Mouse (Mus musculus) retina, embryonic 14.5 days (tissue): ENCODE measurements around the gene Cort.
"Not testable (repeated sequence)": the region's sequence is repeated elsewhere in the genome, so short reads cannot be mapped to it uniquely, and the experiment has no call there.

Experiments
- DNase-seq: peaks from one replicate; pipeline ENCODE4 v3.0.0-alpha.2; 2015; ENCODE audit warnings: low spot score

Cort gene

DNA sequence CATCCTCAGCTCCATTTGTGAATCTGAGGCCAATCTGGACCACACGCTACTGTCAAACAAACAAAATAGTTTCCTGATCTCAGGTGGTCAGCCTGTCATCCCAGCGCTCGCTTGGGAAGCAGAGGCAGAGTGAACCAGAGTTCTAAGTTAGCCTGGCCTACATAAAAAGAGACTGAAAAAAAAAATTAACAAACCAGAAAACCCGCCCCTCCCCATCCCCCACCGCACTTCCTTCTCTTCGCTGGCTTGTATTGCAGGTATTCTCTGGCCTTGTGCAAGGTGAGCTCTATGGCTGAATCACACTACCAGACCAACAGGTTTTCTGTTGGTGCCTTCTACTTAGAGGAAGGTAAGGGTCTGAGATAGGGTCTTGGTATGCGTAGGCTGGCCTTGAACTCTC lies 21.0 kb upstream of the Cort start:
- no peak for DNase-seq

DNA sequence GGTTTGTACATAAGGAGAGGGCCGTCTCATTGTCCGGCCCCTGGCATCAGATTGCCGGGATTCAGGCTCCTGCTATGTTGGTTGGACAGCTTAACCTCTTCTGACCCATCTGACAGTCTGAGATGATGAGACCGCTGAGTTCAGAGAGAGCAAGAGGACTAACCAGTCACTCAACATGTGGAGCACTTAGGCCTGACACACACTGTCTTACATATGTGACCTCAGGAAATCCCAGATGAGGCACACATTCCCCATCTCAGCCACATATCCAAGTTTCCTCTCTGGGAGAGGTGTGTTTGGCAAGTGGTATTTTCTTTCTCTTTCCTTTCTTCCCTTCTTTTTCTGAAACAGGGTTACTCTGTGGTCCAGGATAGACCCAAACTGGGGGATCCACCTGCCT lies 18.6 kb upstream of the Cort start:
- DNase-seq, result no peak

DNA sequence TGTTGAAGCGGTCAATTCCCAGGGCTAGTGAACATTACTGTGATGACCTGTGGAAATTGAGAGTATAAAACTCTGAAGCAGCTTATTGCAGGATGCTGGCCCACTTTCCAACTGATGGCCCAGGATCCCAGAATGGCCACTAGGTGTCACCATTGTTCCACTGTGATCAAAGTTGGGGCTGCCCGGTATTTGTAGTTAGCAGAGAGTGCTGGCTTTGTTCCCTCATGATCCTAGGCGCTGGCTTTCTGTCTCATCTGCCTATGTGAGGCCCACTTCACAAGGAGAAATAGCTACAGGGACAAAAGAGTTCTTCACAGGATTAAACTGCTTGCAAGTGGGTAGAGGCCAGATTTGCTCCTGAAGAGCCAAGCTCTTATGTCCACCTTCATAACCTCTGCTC lies 17.9 kb upstream of the Cort start:
- DNase-seq, result peak; percentile 95

DNA sequence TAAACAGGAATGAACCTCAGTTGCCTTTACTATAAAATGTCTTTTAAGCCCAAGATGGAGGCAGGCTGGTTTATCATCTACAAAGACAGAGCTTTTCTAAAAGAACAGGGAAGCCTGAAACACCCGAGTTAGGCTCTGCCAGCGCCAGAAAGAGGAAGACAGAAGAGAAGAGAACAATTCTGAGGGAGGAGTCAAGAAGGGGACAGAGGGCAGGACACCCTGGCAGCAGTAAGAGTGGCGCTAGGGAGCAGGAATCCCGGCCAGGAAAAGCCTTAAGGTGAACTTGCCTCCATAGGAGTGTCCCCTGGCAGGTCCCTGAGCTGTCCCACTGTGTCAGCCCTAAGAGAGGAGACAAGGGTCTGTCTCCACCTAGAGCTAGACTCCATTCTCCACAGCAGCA lies 17.0 kb upstream of the Cort start:
- DNase-seq, result no peak

DNA sequence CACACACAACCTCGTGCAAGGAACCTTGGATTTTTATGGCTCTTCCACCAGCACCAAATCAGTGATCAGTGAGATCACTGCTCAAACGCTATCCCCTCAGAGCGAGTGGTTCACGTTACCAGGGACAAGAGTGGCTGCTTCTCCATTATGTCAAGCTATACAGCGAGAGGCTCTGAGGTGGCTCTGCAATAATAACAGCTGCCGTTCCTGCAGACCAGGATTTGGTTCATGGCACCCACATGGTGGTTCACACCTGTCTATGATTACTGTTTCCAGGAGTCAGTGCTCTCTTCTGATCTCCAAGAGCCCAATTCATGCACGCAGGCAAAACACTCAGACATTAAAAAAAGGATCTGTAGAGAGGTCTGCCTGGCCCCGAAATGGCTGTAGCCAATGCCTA lies 12.0 kb upstream of the Cort start:
- DNase-seq, result no peak

DNA sequence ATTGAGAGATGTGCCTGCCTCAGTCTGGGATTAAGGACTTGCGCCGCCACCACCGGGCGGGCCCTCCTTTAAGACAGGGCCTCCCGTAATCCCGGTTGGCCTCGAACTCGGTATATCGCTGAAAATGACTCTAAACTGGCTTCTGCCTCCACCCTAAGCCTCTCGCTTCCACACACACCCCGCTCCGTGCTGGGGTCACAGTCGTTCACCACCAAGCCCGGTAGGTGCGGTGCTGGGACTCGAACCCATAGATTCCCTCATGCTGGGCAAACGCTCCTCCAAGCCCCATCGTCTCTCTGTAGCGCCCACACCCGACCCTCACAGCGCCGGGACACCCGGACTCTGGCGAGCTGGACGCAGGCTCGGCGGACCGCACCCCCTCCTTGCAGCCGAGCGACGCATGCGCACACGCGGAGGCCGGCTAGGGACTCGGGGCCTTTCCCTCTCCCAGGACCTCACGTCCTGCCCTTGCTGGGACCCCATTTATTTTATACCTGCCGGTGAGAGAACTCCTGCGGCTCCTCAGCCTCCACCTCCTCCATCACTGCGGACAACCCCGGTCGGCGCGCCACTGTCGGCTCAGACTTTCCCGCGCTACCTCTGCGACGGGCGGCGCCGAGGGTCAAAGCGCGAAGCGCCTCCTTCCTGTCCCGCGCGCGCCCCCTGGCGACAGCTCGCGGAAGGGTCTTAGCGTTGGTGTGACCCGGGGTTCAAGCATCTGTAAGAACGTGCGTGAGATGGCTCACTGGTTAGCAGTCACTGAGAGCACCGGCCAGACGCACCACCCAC lies 10.6 kb upstream of the Cort start, which contains the start of gene Cenps:
Gene Cenps, minus strand, starts transcription at position 648 of the 789 bp plus-strand sequence.
- DNase-seq, result peak; percentile 95

DNA sequence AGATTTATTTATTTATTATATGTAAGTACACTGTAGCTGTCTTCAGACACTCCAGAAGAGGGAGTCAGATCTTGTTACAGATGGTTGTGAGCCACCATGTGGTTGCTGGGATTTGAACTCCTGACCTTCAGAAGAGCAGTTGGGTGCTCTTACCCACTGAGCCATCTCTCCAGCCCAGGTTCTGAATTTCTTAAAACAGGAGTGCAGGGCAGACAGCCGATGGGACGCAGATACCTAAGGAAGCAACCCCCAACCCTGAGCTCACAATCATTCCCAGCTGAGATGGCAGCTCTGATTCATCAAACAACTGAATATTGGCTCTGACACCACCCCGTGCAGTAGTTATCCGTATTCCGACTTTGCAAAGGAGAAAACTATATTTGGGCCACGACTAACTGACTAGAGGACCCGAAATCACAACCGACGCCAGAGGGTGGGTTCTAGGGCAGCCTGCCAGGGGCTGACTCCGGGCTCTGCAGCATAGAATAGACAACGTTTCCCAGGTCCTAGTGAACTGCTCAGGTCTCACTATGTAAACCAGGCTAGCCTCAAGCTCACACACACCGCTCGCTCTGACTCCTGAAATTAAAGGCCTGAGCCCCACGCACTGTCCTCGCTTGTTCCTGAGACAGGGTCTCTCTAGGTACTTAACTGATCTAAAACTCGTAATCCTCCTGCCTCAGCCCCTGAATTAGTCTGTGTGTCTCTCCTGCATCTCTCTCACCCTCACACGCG lies 9.7 kb upstream of the Cort start:
- peak; percentile 11 for DNase-seq

DNA sequence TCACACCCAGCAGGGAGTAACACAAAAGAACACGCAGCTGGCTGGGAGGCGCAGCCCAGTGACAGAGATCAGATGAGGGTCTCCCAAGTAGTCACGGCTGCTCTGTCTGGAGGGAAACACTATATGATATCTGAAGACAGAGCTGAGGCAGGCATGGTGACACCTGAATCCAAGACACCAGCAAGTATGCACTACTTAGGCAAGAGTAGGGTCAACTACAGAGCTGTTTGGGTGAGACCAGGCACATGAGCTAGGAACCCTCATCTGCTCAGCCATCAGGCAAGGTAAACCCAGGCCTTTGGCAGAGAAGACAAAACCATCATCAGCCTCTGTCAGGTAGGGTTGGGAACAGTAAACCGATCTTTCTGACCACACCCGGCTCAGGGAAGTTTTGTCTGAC lies 6.8 kb upstream of the Cort start:
- no peak for DNase-seq

DNA sequence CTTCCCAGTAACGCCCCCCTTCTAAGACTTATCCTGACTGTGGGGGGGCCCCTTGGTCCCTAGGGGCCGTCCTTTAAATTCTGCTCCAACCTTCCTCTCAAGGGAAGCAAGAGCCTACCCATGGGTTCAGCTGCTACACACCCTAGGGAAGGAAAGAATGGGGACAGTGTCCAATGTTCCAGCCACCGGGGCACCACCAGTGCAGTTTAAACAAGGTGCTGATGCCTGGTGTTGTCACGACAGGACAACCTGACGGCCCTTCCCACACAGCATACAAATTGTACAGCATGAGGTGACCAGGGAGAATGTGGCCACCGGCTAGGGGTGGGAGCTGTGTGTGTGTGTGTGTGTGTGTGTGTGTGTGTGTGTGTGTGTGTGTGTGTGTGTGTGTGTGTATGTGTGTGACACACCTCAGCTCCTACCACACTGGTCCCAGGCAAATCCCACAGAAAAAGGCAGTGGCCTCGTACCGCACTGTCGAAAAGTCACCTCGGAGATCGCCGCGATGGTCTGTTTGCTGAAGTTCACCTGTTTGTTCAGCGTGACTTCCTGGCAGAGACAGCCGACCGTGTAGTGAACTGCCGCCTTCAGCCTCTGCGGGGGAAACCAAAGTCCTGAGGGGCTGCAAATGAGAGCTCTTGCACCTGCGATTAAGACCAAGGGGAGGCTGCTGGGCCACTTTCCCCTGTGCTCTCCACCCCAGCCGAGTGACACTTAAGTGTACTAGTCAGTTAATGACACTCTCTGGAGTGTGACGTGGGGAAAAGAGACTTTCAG lies 5.4 kb upstream of the Cort start:
- DNase-seq, result no peak

DNA sequence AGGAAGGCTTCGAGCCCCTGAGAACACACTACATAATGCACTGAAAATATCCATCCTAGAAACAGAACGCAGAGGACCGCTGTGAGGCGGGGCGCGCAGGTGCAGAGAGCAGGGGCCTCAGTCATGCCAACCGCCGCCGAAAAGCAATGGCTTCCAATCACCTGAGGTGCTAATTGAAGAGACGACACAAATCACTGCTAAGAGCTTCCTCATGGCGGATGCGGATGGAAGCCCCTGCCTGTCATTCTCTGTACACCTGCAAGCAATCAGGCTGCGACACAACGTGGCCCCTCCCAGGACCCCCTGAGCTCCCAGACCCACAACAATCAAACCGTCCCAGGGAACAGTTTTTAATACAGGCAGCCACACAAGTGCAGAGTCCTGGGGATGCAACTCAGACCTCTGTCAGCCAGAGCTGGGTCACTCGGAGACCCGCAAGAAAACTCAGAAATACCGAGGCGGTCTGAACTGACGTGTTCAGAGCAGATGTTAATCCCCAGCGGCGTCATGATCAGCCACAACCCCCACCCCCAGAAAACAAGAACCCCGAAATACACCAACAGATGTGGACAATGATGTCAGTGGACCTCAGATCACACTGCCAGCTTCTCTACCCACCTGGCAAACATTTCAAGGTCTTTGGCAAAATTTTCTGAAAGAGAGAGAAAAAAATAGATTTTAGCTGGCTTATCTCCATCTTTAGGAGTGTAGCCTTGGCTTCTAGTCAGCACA lies 4.6 kb upstream of the Cort start:
- no peak for DNase-seq

DNA sequence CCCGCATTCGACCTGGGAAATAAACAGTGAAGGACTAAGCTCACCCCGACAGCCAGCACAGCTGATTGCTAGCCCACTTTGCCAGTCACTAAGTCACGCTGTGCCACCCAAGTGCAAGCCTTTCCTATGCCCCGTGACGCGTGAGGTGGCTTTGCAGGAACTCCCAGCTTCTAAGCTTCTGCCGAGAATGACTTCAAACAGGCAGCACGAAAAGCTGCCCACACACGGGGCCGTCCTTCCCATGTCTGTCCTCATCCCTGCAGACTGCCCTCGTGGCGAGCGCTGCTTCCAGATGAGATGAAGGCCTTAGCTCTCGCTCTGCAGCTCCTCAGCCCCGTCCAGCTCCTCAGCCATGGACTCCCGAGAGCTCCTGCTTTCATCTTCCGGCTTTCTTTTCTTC lies 1.9 kb upstream of the Cort start:
- DNase-seq, result no peak

DNA sequence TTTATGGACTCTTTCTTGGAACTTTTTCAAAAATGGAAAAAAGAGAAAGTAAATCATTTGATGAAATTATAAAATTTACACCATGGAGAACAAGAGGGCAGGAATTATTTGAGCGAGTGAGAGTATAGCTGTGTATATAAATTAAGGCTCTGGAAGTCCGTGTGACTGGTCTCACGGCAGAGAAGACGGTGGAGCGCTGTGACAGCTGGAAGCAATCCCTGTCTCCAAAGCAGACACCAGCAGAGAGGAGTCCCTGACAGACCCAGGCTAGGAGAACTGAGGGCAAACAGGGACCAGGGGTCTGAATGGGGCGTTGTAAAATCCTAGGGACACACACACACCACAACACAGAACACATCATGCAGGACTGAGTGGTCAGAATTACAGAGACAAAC lies 451 bp downstream of the Cort start:
- no peak for DNase-seq

DNA sequence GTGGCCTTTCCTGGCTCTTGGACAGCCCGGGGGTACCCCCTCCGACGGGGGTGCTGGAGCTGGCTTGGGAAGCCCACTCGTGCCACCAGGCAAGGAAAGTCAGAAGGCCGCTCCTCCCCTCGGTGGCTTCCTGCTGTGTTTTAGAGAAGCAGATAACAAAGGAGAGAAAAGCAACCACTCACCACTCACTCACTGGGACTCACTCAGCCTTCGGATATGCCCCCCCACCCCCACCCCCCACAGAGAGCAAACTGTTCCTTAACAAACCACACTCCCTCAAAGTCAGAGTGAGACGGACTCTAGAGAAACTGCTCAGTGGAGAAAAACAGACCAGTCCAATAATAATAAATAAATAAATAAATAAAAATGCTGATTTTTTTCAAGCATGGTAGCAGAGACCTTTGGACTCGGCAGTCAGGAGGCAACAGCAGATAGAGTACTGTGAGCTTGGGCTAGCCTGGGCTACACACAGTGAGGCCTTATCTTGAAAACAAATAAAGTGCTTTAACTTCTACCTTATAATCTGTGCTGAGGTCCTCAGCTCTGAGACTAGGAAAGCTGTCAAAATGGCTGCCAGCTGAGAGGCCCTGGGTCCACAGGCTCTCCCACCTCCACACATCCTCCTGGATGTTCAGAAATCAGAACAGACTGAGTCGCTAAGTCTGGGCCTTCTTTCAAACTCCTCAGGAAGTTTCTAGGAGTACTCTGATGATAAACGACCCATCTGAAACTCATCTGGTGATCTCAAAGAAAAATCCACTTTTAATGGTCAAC lies 1.0 kb downstream of the Cort start:
- no peak for DNase-seq

DNA sequence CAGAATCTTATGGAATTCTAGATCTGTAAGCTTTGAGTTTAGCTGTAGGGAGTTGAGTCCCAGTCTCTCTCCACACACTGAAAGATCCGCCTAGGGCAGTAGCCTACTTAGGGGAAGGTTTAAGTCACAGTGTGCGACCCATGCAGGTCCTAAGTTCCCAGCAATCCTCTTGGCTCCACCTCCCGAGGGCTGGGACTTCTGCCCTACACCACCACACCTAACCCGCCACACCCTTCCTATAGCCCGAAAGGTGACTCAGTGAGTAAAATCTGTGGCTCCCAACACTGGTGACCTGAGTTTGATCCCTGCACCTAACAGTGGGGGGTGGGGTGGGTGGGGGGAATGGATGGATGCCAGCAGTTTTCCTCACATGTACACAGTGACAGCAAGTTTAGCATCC lies 3.1 kb downstream of the Cort start:
- no peak for DNase-seq

DNA sequence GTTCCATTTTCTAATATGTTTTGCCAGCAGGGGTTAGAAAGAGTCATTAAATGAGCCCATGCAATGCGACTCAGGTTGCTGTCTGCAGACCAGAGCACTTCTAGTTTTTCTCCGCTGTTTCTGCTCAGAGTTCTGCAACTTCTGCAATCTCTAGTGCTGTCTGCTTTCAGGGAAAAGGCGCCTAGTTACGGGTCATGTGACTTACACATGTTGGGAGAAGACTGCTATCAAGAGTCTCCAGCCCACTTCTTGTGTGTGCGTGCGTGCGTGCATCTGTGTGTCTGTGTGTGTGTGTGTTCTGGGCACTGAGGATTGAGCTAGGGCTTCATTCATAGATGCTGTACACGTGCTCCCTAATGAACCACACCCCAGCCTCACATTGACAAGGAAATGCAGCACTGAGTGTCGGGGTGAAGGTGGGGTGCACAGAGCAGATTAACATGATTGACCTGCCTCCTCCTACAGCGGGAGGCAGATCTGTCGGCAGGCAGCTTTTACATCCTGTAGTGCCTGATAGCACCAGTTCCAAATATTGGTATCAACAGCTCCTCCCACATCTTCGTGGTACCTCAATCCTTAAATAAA lies 6.5 kb downstream of the Cort start:
- DNase-seq, result not testable (repeated sequence)

DNA sequence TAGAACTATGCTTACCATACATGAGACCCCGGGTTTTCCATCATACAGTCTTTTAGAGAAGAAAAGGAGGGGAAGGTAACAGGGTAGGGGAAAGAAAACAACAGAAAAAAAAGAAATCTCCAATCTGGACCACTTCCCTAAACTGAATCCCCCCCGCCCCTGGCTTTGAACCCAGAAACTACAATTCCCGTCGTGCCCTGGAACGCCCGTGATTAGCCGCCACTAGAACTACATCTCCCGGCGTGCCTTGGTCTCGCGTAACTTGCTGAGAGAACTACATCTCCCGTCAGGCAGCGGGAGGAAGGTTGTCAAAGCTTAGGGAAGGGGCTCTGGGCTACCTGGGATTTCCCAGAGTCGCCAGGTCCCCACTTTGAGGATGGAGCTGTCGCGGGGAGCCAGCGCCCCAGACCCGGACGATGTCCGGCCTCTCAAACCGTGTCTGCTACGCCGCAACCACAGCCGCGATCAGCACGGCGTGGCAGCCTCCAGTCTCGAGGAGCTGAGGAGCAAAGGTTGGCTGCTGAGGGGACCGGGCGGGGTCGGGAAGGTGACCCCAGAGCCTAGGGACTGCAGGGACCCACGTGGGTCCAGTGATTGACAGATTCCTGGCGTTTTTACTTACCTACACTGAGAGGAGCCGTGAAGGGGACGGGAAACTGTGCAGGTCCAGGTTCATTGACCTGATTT lies 22.5 kb downstream of the Cort start, which contains the start of gene Dffa:
Gene Dffa, plus strand, starts transcription at position 272 of the 687 bp plus-strand sequence.
- DNase-seq, result peak; percentile 94

DNA sequence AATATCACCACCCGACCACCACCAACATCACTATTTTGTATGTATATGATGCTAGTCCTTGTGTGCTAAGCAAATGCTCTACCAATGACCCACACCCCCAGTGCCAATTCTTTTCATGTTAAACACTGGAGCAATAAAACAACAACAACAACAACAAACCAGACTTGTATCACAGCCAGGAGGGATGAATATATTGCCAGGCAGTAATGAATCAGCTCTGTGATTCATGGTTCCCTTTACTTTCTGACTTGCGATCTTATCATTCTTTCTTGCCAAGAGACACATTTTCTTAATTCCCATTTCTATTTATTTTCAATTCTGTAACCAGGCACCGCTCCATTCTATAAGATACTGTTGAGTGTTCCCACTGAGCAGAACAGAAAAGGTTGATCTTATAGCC lies 25.1 kb downstream of the Cort start:
- DNase-seq, result no peak

DNA sequence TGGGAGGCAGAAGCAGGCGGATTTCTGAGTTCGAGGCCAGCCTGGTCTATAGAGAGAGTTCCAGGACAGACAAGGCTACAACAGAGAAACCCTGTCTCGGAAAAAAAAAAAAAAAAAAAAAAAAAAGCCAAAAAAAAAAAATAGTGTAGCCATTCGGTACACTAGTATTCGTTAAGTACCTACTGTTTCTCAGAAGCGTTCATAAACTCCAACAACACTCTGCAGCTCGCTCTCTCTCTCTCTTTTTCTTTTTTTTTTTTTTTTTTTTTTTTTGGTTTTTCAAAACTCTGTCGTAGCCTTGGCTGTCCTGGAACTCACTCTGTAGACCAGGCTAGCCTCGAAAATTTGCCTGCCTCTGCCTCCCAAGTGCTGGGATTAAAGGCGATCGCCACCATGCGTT lies 26.1 kb downstream of the Cort start:
- not testable (repeated sequence) for DNase-seq

DNA sequence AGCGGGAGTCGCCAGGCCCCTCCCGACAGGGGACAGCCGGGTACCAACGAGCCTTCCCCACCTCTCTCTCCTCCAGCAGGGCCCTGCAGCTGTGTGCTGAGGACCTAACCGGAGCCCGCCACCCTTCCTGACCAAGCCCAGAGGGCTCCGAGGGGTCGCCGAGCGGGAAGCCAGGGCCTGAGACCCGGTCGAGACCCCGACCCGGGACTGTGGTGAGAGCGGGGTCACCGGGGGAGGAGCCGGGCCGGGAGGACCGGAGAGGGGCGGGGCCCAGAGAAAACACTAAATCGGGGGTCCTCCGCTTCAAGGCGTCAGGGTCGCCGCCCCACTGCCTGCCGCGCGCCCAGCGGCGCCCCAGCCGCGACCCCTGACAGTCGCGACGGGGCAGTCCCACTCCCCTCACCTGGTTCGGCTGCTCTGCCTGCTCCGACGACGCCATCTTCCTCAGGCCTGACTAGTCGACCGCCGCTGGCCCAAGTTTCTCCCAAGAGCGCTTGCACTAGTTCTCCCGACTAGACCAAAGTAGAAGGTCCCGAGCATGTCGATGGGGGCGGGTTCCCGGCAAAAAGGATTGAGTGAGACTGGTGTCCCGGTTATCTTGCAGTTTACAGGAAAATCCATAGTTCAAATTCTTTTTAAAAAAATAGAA lies 27.1 kb downstream of the Cort start, which contains the start of gene Pex14:
Gene Pex14, minus strand, starts transcription at position 508 of the 649 bp plus-strand sequence.
- peak; percentile 92 for DNase-seq

DNA sequence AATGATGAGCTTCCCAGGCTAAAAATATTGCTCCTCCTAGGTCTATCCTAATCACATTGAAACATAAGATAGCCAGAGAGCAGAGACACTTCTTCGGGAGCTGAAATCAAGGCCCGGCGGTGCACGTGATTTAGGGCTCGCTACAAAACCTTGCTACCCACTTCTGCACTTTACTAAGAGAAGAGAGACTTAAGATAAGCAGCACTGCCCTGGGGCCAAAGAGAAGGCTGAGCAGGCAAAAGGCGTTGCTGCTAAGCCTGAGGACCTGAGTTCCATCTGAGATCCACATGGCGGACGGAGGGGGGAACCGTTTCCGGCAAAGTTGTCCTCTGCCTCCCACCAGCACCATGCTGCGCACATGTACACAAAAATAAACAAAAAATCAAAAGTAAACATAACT lies 28.0 kb downstream of the Cort start:
- DNase-seq, result no peak
